15 mouse cellular contexts compared by ENCODE assay signal in genomic region chr1:65820771-65821170, GRCm38 (mm10).
A peak's percentile ranks its signal among the peaks of the same experiment; 100 is the strongest.
DNase-seq lines count a peak whose midpoint lies in the region.
"Had no signal": no experiment of that assay in that cellular context is flagged by ENCODE, and none has a peak within 500 bp of the region (broad histone marks: within the 10 kb centered on the region; RNA-seq: fewer than 3 reads in every experiment).

No protein-coding gene starts in this region.

- DNase-seq in cerebellum, adult 11 months = peak; percentile 37
- peak; percentile 65 to 79 for DNase-seq in cerebellum, adult 18-20 months
- DNase-seq in cerebellum, adult 9-11 months = peak; percentile 79
- peak; percentile 60 to 69 for DNase-seq in cerebellum, postnatal 36 days
- no peak for DNase-seq in forebrain, embryonic 10.5 days (ENCODE audit: extremely low spot score, low spot score)
- no peak for DNase-seq in embryo, embryonic 10.5 days (ENCODE audit: low spot score)
- DNase-seq in spleen, postnatal 36 days (ENCODE audit: low spot score in 2 of 2) = no peak
- DNase-seq: adrenal gland, postnatal 10 days; gastrocnemius, postnatal 36 days; heart, adult 11 months; heart, postnatal 36 days; kidney, adult 8-10 months had no signal

- H3K4me1 ChIP-seq in forebrain, embryonic 10.5 days = no peaks in the 10 kb centered on the region
- H3K4me1 ChIP-seq: embryonic facial prominence, embryonic 10.5 days; heart, embryonic 13.5 days; hindbrain, embryonic 15.5 days had no signal

- no peaks in the 10 kb centered on the region for H3K9me3 ChIP-seq in forebrain, embryonic 10.5 days
- H3K9me3 ChIP-seq: embryonic facial prominence, embryonic 10.5 days; heart, embryonic 13.5 days; hindbrain, embryonic 15.5 days had no signal

- H3K36me3 ChIP-seq in forebrain, embryonic 10.5 days (replicated peaks) = no peaks in the 10 kb centered on the region
- H3K36me3 ChIP-seq: embryonic facial prominence, embryonic 10.5 days; heart, embryonic 13.5 days; hindbrain, embryonic 15.5 days had no signal

- WGBS in forebrain, embryonic 10.5 days = 80% methylated on average over 5 of the region's 5 CpGs

- H3K27ac ChIP-seq in forebrain, embryonic 10.5 days = no peak overlapping the region
- H3K27ac ChIP-seq: embryonic facial prominence, embryonic 10.5 days; heart, embryonic 13.5 days; hindbrain, embryonic 15.5 days had no signal

- H3K4me3 ChIP-seq in forebrain, embryonic 10.5 days = no peak overlapping the region
- H3K4me3 ChIP-seq: embryonic facial prominence, embryonic 10.5 days; heart, embryonic 13.5 days; hindbrain, embryonic 15.5 days had no signal

- no peaks in the 10 kb centered on the region for H3K27me3 ChIP-seq in forebrain, embryonic 10.5 days (ENCODE audit: poor library complexity, severe bottlenecking)
- H3K27me3 ChIP-seq: heart, embryonic 13.5 days; hindbrain, embryonic 15.5 days had no signal

Comparison
In these comparisons a context has a peak if more than half of its experiments do, and no peak if none do; other contexts are left out.
1. DNase-seq: peak in cerebellum, adult 11 months (single experiment), cerebellum, adult 18-20 months (2 of 2), cerebellum, adult 9-11 months (single experiment) and cerebellum, postnatal 36 days (2 of 2); none in forebrain, embryonic 10.5 days (single experiment), embryo, embryonic 10.5 days (single experiment) and spleen, postnatal 36 days (0 of 2).